Mouse (Mus musculus) 3134 (cell line): ENCODE data around the gene Rnd2.

ENCODE experiments used
- DNase-seq: peaks from one replicate; pipeline ENCODE4 v3.0.0-alpha.2; 2011; ENCODE audit warnings: low spot score; ENCODE audit not compliant: insufficient read length; ENCODE audit errors: extremely low read depth

The Rnd2 gene

GRCm38 (mm10) chr11:101519364-101519763 lies 54.6 kb downstream of the Rnd2 start:
- DNase-seq, result no peak
